Mouse (Mus musculus): ENCODE measurements around the gene Rtf2.

DNA sequence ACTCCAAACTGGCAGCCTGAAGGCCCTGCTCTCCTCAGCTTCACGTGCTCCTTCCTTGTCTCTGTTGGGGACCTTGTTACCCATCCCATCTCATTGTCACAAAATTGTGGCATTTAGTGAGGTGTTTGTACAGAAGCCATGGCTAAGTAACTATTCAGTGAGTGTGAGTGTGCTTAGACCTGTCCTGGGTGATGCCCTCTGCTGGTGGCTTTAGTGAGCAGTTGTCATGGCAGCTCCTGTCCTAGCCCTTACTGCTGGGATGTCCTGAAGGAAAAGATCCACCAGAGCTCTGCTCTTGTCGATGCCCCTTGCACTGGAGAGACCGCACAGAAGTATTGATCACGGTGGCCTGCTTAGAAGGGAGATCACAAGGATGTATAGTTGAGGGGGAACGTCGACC lies 7.0 kb downstream of the Rtf2 start:
- TF ChIP-seq GATA1 (IDR thresholded peaks at IDR 0.05; ENCODE audit: borderline replicate concordance, low read length) (no peak), FLI1 (IDR thresholded peaks at IDR 0.05; ENCODE audit: low read length) (no peak)

Data from megakaryocyte, embryonic 14.5 days (primary cell).